Mouse (Mus musculus): ENCODE results near the gene Fbxo3.

The Fbxo3 gene

DNA sequence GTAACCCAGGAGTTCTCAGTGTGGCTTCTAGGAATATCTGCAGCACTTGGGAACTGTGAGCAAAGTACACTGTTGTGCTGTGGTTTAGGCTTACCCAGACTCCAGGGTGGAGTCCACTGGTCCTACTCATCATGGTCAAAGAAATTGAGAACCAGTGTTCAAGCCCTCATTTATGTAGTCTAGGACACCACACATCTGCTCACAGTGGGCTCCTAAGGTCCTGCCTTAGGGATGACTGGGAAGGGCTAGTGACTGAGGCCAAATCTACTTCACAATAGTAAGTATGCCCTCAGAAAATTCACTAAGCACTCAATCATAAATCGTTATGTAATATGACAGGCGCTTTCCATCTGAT is 71.7 kb downstream of the Fbxo3 start:
- 98% methylated on average over 2 of the region's 2 CpGs for WGBS

- WGBS: 76% methylated on average over 1 of the region's 1 CpGs
Observed at GRCm38 (mm10) chr2:104099946-104100345, 72.4 kb downstream of the Fbxo3 start.

- WGBS: 91% methylated on average over 6 of the region's 6 CpGs
Observed at GRCm38 (mm10) chr2:104104800-104105199, 77.3 kb downstream of the Fbxo3 start.

- WGBS: 96% methylated on average over 2 of the region's 2 CpGs
Observed at GRCm38 (mm10) chr2:104109021-104109420, 81.5 kb downstream of the Fbxo3 start.

GRCm38 (mm10) chr2:104109528-104109927 is 82.0 kb downstream of the Fbxo3 start:
- WGBS: 84% methylated on average over 2 of the region's 2 CpGs

DNA sequence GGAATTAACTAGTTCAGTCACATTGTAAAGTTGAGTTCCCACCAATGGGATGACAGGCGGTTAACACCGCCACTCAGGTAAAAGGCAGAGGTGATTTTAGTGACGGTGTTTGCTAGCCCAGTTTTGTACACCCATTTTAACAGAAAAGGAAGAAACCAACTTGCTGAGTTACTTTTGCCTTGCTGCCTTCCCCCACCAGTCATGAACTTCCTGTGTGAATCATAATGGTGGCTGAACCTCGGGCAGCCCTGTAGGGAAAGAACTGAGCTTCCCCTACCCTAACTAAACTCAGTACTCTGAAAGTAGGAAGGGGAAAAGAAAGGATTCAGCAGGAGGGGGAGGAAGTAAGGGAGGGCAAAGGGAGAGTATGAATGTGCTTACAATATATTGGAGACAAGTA is 82.5 kb downstream of the Fbxo3 start:
- 89% methylated on average over 4 of the region's 4 CpGs for WGBS

DNA sequence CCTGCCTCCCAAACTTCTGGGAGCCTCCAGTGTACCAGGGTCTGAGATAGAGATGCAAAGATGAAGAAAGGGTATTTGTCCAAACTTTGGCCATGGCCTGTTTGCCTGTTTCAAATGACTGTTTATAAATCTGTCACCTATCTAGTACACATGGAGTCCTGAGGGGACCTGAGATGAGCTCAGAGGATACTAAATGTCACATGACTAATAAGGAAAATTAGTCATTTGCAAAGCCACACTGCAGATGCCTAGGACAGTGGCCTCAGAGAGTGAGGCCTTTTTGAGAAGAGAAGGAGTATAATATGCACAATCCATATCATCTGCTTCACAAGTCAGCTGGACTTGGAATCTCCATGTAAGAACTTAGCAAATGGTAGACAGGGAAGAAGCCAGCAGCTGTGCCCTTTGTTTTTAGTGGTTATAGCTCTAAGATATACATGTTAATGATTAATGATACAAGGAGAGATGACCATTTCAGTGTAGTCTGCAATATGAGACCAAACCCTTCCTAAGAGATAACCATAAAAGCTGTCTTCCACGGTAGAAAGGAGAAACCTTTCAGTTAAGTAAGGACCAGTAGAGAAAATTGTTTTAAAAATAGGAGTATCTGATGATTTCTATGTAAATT is 83.8 kb downstream of the Fbxo3 start:
- WGBS: no CpG with 5 or more reads among the region's 1 CpGs

All from cerebral cortex, adult 2 months (tissue).